Mouse (Mus musculus) left cerebral cortex, adult 2 months (tissue): ENCODE data around the gene Fancf. TPM values are rescaled to one million over a fixed set of nuclear protein-coding genes. Genes with fewer than 3 reads are reported as not detected.

Source experiments
- DNase-seq, 2 experiments: peaks; one replicate each; pipeline ENCODE4 v3.0.0; 2021 to 2022; ENCODE audit warnings: low spot score in 2 of 2, mixed read lengths in 1 of 2; ENCODE audit errors: extremely low spot score in 1 of 2
- H3K27ac ChIP-seq: fragments of 200-600 bp; 2 replicates; pipeline ENCODE4 v1.8.1; 2022
- H3K4me3 ChIP-seq: fragments of 200-600 bp; 2 replicates; pipeline ENCODE4 v1.8.1; 2022
- CTCF ChIP-seq: fragments of 200-600 bp; IDR thresholded peaks from 2 replicates; pipeline ENCODE4 v1.8.1; 2022; ENCODE audit warnings: antibody characterized with exemption, mild to moderate bottlenecking, moderate library complexity
- intact Hi-C: fragments of 180-260 bp; cut with DNase I; formaldehyde crosslinking; loops from one replicate; pipeline ENCODE4 v1.15.1; 2025
- long read RNA-seq, 2 experiments: library from polyadenylated mRNA; stranded (forward); transcript quantifications; one replicate each; pipeline ENCODE4 v2.0.0; 2021; ENCODE audit warnings: borderline mapping rate in 2 of 2
- total RNA-seq, 2 experiments: library from RNA; stranded (reverse); gene quantifications; 2 replicates each; pipeline ENCODE4 v1.2.3; 2021

The Fancf gene
- 1 to 10 TPM; 3.8 to 5.7 TPM for total RNA-seq
- long read RNA-seq, experiment 1, transcript Fancf-201 (1 exons, 1,691 nt): major isoform, 5 of 8 reads
- long read RNA-seq, experiment 1, partial matches to known transcripts: 0 of 8 reads
- long read RNA-seq, experiment 1, other reads (novel, unspliced or antisense): 3 of 8 reads
- long read RNA-seq, experiment 2: 0 reads

DNA sequence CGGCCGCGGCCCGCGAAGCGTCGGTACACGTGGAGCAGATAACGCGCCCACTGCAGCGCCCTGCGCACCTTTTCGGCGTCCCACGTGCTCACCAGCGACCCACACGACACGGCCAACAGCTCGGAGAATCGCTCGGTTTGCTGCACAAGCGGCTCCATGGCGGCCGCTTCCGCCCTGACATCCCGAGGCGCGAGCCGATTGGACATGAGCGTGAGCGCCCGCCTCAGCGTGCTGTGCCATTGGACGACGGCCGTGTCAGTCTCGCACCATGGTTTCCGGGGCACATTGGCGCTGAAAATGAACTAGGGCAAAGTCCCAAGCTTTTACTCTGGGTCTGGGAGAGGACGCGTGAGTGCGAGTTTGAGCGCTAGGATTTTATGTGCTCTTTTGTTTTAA lies at the start of gene Fancf:
Gene Fancf, minus strand, starts transcription at position 171 of the 396 bp plus-strand sequence.
- peak within 1 kb of the TSS; percentile 98 for H3K27ac ChIP-seq
- peak; percentile 98 to 99 for DNase-seq
- no peak for TF ChIP-seq CTCF
- intact Hi-C loops: loop anchor here (5.0 kb wide), 2 partner anchors 115 to 240 kb away; partner anchors contain the start of gene Slc17a6
- H3K4me3 ChIP-seq: peak within 1 kb of the TSS; percentile 95

DNA sequence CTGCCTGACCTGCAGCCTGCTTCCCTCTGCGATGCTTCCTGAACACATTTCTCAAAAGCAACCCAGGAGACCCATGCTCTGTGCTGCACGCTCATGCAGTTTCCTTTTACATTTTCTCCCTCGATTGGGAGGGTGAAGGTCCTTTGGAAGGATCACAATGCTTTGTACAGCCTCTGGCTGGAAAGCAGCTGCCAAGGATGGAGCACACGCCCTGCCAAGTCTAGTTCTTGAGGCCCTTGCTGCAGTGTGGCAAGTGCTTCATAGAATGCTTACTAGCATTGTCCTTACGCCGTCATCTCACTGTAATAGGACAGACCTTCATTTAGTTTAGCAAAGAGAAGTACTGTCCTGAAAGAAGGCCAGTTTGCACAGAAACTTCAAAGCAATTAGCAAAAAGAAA lies 37.0 kb upstream of the Fancf start:
- no peak for TF ChIP-seq CTCF
- intact Hi-C loops: no loop called here
- H3K27ac ChIP-seq: no peak overlapping the region
- no peak for DNase-seq
- no peak overlapping the region for H3K4me3 ChIP-seq

DNA sequence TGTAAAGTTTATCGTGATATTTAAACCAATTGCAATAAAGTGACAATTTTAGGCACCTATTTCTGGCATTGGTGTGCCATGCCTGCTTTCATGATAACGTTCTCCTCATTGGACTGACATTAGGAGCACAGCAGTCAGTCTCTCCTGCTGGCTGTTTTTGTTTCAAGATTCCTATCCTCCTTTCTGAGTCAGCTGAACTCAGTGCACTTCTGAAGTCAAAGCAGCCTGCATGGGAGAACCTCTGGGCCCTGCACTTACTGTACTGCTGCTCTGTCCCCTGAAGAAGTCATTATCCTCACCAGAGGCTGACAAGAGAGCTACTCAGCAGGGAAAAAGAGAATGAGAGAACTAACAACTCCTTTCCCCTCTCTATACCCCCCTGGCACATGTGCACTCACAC lies 32.9 kb upstream of the Fancf start:
- DNase-seq: no peak
- intact Hi-C loops: no loop called here
- no peak for TF ChIP-seq CTCF
- H3K4me3 ChIP-seq: no peak overlapping the region
- no peak overlapping the region for H3K27ac ChIP-seq

DNA sequence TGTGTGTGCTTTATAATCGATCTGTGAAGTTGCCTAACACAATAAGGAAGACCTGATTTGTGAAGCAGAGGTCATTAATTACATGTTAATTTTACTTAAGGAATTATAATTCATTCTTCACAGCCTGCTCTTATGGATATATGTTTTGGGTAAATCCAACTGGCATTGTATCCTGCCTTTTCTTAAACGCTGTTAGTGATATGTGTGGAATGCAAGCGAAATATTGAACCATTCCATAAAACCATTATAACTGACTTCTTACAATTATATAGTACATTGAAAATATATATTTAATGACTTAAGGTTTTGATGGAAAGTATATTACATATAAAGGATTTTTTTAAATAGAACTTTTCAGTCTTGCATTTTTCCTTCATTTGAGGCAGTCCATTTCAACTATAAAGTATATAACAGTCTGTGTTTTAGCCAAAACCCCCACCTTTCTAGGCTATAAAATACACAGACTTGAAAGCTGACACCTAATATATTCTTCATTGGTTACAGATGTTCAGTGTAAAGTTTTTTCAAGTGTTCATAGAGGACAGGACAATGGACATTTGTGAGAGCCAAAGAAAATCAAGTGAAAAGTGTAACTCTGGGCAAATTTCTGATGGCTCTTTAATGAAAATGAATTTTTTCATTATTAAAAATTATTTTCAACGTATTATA lies 32.2 kb upstream of the Fancf start:
- Histone ChIP-seq H3K27ac (no peak overlapping the region), H3K4me3 (no peak overlapping the region)
- intact Hi-C loops: no loop called here
- no peak for DNase-seq
- TF ChIP-seq CTCF: no peak

DNA sequence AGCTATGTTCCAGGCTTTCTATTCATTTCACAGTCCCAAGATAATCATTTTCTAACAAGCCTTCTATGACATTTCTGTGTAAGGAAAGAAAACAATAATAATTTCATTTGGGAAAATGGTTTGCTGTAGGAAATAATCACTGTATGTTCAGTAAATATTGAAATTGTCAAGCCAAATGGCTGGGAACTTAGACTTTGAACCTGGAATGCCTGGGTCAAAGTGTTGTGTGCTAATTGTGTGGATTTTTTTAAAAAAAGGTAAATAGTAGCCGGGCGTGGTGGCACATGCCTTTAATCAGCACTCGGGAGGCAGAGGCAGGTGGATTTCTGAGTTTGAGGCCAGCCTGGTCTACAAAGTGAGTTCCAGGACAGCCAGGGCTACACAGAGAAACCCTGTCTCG lies 30.9 kb upstream of the Fancf start:
- TF ChIP-seq CTCF: no peak
- intact Hi-C loops: no loop called here
- no peak for DNase-seq
- Histone ChIP-seq H3K4me3 (no peak overlapping the region), H3K27ac (no peak overlapping the region)

DNA sequence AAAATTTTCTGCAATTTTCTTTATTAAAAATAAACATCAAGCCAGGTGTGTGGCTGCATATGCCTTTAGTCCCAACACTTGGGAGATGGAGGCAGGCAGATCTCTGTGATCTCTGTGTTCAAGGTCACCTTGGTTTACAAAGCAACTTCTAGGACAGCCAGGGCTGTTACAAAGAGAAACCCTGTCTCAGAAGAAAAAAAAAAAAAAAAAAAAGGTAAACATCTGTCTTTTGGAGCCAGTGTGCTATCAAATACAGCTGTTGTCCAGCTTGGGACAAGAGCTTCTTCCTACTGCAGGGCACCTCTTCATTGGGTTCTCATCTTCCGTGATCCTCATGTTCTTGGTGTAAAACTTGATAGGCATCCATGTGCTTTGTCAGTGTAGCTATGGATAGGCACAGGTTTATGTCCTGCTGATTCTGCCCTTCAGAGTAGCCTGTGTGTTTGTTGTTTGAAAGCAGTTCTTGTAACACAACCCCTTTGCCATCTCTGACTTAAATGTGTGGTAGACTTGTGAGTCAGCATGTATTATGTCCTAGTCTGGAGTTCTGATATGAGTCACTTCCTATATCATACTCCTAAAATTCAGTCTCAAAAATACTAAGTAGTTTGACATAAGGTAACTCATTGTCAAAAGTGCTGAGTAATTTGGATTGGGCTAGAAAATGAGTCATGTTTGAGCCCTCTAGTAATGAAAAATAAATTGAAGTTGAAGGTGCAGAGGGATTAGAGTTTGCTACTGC lies 30.3 kb upstream of the Fancf start:
- intact Hi-C loops: no loop called here
- H3K27ac ChIP-seq: no peak overlapping the region
- H3K4me3 ChIP-seq: no peak overlapping the region
- no peak for TF ChIP-seq CTCF
- DNase-seq: no peak

DNA sequence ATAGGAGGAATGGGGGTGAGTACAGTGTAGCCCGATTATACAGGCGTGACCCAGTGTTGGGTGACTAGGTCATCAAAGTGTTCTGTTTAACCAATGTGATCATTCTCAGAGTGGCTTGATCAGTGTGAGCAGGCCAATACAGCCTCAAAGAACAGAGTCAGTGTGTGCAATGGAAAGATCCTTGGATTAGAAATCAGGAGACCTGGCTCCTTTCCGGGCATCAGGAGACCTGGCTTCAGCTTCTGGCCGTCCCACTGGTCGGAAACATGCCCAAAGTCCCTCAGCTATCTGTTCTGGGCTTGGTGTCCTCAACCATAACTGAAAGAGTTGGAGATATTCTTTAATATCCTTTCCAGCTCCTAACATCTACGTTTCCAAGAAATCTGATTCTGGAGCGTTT lies 27.5 kb upstream of the Fancf start:
- no peak for TF ChIP-seq CTCF
- no peak overlapping the region for H3K4me3 ChIP-seq
- intact Hi-C loops: no loop called here
- no peak for DNase-seq
- H3K27ac ChIP-seq: no peak overlapping the region

DNA sequence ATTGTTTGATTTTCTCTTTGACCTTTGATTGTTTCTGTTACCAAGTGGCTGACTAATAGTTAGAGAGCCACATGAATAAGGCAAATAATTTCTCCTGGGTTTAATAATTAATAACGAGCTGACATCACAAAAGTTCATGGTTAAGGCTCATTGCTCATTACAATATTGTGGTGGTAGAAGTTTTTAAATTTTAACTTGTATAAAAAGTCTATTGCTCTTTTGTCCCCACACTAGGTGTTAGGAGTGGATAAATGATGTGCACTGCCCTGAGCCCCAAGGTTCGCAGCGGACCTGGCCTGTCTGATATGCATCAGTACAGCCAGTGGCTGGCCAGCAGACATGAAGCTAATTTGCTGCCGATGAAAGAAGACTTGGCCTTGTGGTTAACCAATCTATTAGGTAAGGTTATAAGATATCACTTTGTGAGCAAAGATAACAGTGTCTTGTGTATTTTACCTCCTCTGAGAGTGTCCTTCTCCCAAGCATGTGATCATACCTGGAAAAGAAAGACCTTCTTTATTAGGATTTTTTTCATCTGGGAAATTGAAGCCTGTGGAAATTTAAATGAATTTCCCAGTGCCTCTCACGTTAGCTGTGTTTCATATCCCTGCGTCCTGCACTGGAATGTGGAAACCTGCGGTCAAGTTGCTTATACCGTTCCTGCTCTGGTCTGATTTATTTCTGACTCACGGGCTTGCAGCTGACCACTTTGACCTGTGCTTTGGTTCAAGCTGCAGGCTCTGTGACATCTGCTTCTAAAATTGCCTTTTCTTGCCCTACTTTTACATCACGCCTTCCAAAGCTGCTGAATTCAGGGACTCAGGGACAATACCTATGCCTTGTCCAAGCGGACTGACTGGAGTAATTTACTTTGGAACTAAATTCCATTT lies 25.9 kb upstream of the Fancf start:
- no peak for TF ChIP-seq CTCF
- H3K27ac ChIP-seq: no peak overlapping the region
- intact Hi-C loops: no loop called here
- DNase-seq: no peak
- no peak overlapping the region for H3K4me3 ChIP-seq

DNA sequence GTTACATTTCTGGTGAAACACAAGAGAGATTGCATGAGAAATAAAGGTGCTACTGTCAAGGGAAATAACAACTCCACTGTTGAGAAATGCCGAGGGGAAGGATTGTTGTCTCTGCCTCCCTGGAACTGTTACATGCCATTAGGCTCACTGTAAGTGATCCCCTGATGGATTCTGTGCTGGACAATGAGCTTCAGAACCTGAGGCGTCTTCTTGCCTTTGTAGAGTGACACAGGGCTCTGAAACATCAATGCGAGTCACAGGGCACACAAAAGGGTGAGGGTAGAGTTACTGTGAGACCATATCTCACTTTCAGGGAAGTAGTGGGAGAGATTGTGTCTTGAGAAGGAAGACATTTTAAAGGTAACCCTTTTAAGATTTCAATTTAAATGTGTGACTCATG lies 23.3 kb upstream of the Fancf start:
- DNase-seq: no peak
- intact Hi-C loops: no loop called here
- H3K27ac ChIP-seq: no peak overlapping the region
- TF ChIP-seq CTCF: no peak
- H3K4me3 ChIP-seq: no peak overlapping the region

DNA sequence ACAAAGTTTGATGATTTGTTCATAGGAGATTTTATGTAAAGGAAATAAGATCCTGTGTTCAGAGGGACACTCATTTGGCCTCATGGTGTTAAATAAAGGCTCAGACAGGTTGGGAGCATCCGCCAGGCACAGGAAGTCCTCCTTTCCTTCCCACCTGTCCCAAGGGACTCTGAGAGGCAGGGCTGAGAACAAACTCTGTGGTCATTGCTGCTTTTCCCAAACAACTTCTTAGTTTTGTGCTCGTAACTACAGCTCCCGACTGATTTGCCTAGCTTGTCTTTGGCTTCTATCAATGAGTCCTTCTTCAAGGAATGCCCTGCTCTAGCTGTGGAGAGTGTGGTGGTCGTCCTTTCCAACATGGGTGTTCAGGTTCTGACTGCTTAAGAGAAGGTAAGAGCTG lies 18.1 kb upstream of the Fancf start:
- no peak for DNase-seq
- no peak for TF ChIP-seq CTCF
- intact Hi-C loops: no loop called here
- Histone ChIP-seq H3K4me3 (no peak overlapping the region), H3K27ac (no peak overlapping the region)

DNA sequence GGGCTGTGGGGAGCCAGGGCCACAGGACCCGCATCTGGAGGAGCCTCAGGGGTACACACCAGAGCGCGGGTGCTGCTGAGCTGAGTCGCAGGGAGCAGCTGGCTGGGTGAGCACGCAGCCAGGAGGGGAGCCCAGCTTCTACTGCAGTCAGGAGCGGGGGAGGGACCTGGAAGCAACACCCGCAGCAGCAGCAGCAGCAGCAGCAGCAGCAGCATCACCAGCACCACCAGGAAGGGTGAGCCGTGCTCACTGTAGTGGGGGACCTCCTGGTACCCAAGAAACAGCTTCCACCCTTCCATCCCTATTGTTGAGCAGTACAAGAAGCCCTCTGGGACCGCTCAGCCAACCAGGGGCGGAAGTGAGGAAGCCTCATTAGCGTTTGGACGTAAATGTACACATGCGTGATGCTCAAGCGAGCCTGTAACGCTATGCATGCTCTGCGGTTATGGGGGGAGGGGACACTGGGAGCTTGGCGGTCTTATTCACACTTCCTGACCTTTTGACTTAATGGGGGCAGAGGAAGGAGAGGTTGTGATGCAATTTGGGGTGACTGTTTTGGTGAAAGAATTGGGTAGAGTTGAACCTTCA lies 17.2 kb upstream of the Fancf start:
- peak; percentile 65 to 67 for DNase-seq
- intact Hi-C loops: loop anchor here (5.0 kb wide), 2 partner anchors 93 to 262 kb away; no protein-coding TSS in a partner anchor
- peak overlapping the region; percentile 59 for H3K4me3 ChIP-seq
- H3K27ac ChIP-seq: peak overlapping the region; percentile 82
- TF ChIP-seq CTCF: no peak
